Mouse (Mus musculus) yolk sac, embryonic 10.5 days (tissue): ENCODE data around the gene Dhx15.

Experiments
- DNase-seq: peaks from one replicate; pipeline ENCODE4 v3.0.0-alpha.2; 2017; ENCODE audit warnings: low spot score

Gene Dhx15

DNA sequence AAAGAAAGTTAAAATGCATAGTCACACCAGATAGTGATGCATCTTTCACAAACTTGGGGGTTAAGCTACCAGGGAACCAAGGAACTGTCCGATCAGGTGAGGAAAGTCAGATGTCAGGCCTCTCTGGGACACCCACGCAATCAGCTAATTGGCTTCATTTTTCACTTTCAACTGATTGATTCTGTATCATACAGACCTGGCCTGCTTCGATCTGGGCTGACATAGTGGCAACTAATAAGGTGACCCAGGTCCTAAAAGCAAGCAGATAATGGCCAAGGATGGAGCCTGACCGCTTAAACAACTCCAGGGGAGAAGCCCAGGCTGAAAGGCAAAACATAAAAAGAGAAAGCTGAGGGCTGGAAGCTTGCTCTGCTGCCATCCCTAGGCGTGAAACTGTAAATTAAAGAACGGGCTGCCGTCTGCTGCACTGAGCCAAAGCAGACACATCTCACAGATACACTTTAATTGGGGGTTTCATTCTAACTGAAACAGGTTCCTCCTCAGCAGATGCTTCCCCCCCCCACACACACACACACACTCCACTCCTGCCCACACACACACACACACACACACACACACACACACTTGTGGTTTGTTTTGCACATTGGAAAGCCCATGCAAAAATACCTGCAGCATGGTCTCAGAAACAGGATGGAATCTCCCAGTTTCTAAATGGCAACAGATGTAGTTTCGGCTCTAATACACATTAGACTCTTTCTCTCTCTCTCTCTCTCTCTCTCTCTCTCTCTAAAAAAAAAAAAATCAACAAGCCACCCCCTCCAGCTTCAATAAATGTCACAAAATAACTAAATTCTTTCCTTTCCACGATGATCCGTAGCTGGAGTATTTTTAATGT, 79.3 kb downstream of the Dhx15 start:
- DNase-seq, result no peak
